Mouse (Mus musculus) thymus, postnatal 10 days (tissue): ENCODE results near the gene Cdh23.
A peak's percentile ranks its signal among the peaks of the same experiment; 100 is the strongest.
"Not testable (repeated sequence)": the region's sequence is repeated elsewhere in the genome, so short reads cannot be mapped to it uniquely, and the experiment has no call there.

ENCODE experiments used
- DNase-seq, 2 experiments: peaks; one replicate each; pipeline ENCODE4 v3.0.0; 2021; ENCODE audit warnings: low spot score in 2 of 2

Cdh23 gene

DNA sequence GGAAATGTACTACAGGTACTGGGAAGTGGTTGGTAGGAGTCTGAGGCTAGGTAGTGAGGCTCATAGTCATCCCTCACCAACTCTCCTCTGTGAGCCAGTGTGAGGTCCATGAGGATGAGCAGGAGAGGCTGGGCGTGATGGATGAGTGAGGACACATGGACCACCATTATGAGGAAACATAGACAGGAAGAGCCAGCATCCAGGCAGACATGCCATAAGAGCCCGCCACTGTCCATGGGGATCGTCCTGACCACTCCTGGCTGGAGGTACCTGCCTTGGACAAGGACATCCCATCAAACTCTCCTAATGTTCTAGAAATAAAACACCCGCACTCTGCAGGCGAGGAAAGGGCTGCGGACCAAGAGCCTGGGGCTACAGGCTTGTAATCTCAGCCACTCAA, at the start of gene Cdh23:
Cdh23 (minus strand) TSS at position 101 of the 400 bp plus-strand sequence.
- DNase-seq: no peak

GRCm38 (mm10) chr10:60744543-60745290, 48.4 kb upstream of the Cdh23 start:
- no peak for DNase-seq

DNA sequence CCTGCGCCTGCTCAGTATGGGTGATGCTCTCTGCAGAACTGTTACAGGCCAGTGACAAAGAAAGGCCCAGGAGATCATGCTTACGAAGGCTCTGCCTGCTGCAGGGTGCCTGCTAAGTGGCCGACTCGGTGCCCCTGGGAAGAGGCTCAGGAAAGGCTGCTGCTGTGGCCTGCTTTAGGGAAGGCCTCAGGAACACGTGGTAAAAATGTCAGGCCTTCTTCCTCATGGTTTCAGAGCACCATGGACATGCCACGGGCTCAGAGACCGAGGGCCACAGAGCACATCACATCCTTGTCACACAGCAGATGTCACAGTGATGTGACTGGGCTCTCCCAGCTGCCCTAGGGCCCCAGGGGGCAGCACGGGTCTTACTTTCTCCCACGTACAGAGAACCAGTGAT, 47.4 kb upstream of the Cdh23 start:
- no peak for DNase-seq

DNA sequence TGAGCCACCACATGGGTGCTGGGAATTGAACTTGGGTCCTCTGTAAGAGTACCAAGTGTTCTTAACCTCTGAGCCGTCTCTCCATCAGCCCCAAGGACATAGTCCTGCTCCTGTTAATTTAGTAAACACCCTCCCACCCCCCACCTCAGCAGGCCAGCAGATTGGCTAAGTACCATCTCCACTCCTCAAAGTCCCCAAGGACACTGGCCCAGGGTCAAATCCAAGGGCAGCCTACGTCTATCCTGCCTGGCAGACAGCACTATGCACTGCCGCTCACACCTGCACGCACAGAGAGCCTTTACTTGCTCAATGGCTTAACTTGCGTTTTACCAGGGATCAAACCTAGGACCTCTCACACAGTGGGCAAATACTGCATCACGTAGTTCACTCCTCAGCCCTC, 46.7 kb upstream of the Cdh23 start:
- DNase-seq: no peak

DNA sequence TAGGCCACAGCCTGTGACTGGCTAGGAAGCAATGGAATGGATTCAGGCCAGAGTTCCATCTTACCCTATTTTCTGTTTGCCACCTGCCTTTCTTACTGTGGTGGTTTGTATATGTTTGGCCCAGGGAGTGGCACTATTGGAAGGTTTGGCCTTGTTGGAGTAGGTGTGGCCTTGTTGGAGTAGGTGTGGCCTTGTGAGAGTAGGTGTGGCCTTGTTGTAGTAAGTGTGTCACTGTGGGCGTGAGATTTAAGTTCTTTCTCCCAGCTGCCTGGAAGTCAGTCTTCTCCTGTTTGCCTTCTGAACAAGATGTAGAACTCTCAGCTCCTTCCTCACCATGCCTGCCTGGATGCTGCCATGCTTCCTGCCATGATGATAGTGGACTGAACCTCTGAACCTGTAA, 46.0 kb upstream of the Cdh23 start:
- DNase-seq: not testable (repeated sequence)

DNA sequence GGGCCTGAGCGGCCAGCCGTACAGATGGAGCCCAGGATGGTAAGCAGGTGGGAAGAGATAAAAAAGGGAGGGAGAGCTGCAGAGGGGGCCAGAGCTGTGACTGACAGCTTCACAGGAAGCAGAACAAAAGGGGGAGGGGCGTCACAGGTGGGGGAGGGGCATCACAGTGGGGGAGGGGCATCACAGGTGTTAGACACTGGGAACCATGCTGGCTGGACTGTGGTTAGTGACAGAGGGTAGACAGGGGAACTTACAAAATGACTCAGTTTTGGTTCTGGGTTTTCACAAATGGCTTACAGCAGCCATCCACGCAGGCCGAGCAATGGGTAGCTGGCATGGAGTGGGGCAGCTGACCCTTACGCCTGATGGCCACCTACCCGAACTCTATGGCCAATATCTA, 45.1 kb upstream of the Cdh23 start:
- peak in 1 of 2 experiments; percentile 25 for DNase-seq

- peak in 1 of 2 experiments; percentile 21 for DNase-seq
These were observed 43.5 kb upstream of the Cdh23 start for GRCm38 (mm10) chr10:60739619-60740363.

- DNase-seq: no peak
These were observed 41.8 kb upstream of the Cdh23 start for GRCm38 (mm10) chr10:60737886-60738640.

GRCm38 (mm10) chr10:60737169-60737728, 41.0 kb upstream of the Cdh23 start:
- no peak for DNase-seq

- no peak for DNase-seq
These were observed 39.4 kb upstream of the Cdh23 start for GRCm38 (mm10) chr10:60735737-60736136.

DNA sequence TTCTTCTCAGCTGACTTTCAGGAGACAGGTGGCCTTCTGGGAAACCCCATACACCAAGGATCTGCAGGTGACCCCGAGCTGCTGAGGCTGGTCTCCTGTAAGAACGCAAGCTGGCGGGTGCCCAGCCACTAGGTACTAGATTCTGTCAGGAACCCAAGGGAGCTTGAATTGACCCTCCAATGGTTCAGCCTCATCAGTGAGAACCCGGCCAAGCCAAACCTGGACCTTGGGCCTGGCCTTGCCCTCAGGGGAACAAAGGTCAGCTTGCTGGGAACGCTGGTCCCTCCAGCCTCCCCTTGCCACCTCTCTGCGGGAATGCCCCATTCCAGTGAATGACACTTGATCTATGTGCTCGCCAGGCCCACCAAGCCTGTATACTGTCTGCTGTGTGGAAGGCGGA, 37.2 kb upstream of the Cdh23 start:
- DNase-seq: no peak

GRCm38 (mm10) chr10:60732397-60732861, 36.1 kb upstream of the Cdh23 start:
- no peak for DNase-seq

GRCm38 (mm10) chr10:60731742-60732141, 35.5 kb upstream of the Cdh23 start:
- no peak for DNase-seq

DNA sequence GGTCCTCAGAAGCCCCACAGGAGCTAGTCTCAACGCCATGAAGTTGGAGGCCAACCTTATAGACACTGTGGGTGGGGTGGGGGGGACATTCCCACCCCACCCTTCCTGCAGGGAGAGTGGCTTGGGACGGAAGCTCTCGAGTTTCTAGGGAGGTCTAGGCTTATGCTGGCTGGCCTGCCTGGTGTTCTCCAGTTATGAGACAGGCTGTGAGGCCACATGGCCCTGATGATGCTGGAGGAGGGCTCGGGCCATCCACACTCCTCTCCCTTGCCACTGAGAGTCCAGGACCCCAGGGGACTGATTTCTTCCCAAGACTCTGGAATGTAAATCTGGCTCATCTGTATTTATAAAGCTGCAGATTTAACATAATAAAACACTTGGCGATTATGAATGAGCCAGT, 31.0 kb upstream of the Cdh23 start:
- no peak for DNase-seq

GRCm38 (mm10) chr10:60726896-60727295, 30.6 kb upstream of the Cdh23 start:
- no peak for DNase-seq

DNA sequence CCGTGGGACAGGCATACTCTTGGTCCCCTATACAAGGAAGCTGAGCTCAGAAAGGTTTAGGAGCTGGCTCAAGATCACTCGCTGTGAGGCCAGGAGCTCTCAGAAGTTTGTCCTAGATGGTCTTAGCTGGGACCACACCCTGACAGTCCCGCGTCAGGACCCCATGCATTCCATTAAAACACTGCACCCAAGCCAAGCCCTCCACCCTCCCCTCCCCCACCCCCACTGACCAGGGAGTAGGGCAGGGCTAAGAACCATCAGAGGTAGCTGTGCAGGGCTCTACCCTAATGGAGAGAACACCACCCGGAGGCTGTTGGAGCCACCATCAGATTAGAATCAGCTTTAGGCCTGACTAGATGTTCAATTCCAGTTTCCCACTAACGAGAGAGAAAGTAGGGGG, 28.2 kb upstream of the Cdh23 start:
- DNase-seq: no peak

DNA sequence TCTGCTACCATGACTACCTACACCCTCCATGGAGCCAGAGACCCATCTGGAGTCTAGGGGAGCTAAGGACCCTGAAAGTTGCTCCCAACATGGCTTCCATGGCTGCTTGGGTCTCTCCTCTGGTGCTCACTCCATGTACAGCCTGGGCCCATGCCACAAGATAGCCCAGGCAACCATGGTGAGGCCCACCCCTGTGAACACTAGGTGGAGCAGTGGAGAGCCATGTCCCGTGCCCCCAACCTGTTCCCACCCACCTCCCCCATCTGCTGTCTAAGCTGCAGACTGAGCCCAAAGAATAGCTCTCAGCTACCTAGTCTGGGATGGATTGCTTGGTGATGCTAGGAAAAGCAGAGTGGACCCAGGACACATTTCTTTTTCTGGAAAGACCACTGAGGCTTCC, 27.1 kb upstream of the Cdh23 start:
- DNase-seq: peak in 1 of 2 experiments; percentile 38

DNA sequence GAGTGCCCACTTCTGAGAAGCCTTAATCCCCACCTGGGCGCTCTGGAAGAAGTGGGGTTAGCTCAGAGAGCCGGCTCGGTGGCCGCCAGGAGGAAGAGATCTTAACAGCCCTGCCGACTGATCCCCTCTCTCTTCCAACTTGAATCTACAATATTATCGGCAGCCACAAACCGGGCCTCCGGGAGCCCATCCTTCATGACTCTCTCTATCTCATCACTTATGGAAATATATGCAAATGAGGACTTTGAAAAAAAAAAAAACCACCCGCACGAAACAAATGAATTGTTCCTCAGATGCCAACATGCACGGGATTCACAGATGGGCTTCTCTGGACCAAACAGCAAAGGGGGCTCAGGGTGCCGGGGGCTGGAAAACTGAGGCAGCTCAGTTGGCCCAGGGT, 25.4 kb upstream of the Cdh23 start:
- DNase-seq: no peak

DNA sequence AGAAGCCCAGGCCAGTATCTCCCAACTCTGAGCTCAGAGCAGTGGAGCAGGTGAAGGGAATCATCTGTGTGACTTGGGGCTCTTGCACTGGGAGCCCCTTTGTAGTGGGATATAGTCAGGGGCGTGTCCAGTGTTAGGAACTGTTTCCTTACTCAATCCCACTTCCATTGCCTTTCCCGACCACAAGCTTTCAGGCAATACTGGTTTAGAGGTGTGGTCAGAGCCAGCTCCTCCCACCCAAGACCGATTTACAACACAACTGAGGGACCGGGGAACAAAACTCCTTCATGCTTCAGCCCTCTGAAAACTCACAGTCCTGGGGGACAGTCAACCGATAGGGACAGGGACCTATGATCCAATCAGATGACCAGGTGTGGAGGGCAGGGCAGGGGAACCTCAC, 24.2 kb upstream of the Cdh23 start:
- DNase-seq: no peak

GRCm38 (mm10) chr10:60718491-60718890, 22.2 kb upstream of the Cdh23 start:
- DNase-seq: no peak

DNA sequence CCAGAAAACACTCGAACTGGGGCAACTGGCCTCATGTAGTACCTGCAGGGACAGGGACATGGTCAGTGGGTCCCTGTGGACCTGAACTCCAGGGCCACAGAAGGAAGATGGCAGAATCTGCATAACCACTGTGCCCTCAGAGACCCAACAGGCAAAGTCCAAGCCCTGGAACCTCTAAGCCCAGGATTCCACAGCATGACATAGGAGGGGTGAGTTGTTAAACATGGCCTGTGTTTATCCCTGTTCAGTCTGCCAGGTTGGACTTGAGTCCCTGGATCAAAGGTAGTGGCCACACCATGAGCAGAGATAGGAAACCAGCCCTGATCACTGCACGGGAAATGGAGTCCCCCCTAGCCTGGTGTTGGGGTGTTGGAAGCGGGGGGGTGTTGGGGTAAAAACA, 20.2 kb upstream of the Cdh23 start:
- DNase-seq: no peak

- DNase-seq: not testable (repeated sequence)
These were observed 16.0 kb upstream of the Cdh23 start for GRCm38 (mm10) chr10:60712299-60712698.
